Mouse (Mus musculus) hindbrain, embryonic 11.5 days (tissue): Measurements from ENCODE around the gene Klhl3. TPM values are rescaled to one million over a fixed set of nuclear protein-coding genes. Genes with fewer than 3 reads are reported as not detected.

Source experiments
- ATAC-seq: fragments of 200-750 bp; cut with Nextera tagmentation; 2 replicates; pipeline ENCODE4 v1.8.0; 2017; ENCODE audit warnings: mild to moderate bottlenecking, moderate TSS enrichment, moderate library complexity; ENCODE audit not compliant: low FRiP score
- DNase-seq: peaks from one replicate; pipeline ENCODE4 v3.0.0-alpha.2; 2015; ENCODE audit warnings: low spot score
- H3K27ac ChIP-seq: fragments of 300-500 bp; sonication (generic); 2 replicates; pipeline ENCODE4 v1.5.1; 2014; ENCODE audit warnings: mild to moderate bottlenecking, low read depth, low read length
- H3K27me3 ChIP-seq: fragments of 300-500 bp; sonication (generic); 2 replicates; pipeline ENCODE4 v1.6.1; 2014; ENCODE audit warnings: mild to moderate bottlenecking, low read length, moderate library complexity, mixed read lengths; ENCODE audit not compliant: control insufficient read depth, insufficient read depth
- H3K36me3 ChIP-seq: fragments of 300-500 bp; sonication (generic); 2 replicates; pipeline ENCODE4 v1.6.1; 2014; ENCODE audit warnings: mild to moderate bottlenecking, low read length, moderate library complexity, mixed read lengths; ENCODE audit not compliant: control insufficient read depth, insufficient read depth
- H3K4me1 ChIP-seq: fragments of 300-500 bp; sonication (generic); replicated peaks from 2 replicates; pipeline ENCODE4 v1.6.1; 2014; ENCODE audit warnings: low read length, mixed read lengths; ENCODE audit not compliant: control insufficient read depth, insufficient read depth
- H3K4me2 ChIP-seq: fragments of 300-500 bp; sonication (generic); replicated peaks from 2 replicates; pipeline ENCODE4 v1.6.1; 2014; ENCODE audit warnings: mild to moderate bottlenecking, low read depth, low read length
- H3K4me3 ChIP-seq: fragments of 300-500 bp; sonication (generic); 2 replicates; pipeline ENCODE4 v1.5.1; 2014; ENCODE audit warnings: low read depth, low read length
- H3K9ac ChIP-seq: fragments of 300-500 bp; sonication (generic); 2 replicates; pipeline ENCODE4 v1.6.1; 2014; ENCODE audit warnings: low read depth, low read length
- H3K9me3 ChIP-seq: fragments of 300-500 bp; sonication (generic); 2 replicates; pipeline ENCODE4 v1.6.1; 2016; ENCODE audit warnings: low read length; ENCODE audit not compliant: control insufficient read depth
- WGBS: fragments of 180-500 bp; shearing (Covaris S2); extraction: QIAGEN DNeasy Blood & Tissue Kit; methylation state at CpG from one replicate; pipeline ENCODE4 v1.1.7; 2014; 5-methylcytosine and 5-hydroxymethylcytosine counted together
- polyA plus RNA-seq: library from polyadenylated mRNA; unstranded; fragments of >200 nt; fragmentation: Nextera tagmentation; extraction: Ambion mirVana; gene quantifications from 2 replicates; pipeline ENCODE4 v1.2.1, GENCODE M21; 2014

Gene Klhl3
- polyA plus RNA-seq, 1 experiment from 2014 or later: 3.9 TPM

DNA sequence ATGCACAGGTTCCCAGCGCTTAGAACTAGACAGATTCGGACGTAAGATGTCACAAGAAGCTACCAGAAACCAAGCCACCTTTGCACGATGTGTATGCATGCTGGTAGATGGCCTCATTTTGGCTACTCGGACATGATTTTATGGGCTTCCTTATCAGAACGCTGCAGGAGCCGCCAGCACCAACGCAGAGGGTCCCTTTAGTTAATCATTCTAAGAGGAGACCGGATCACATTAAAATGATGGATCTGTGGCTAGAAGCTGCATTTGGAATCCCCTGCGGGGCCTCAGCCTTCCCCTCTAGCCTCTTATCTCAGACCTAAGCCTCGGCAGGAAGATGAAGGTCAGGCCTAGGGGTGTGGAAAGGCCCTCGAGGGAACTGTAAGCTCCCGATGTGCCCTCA, 117.5 kb downstream of the Klhl3 start:
- DNase-seq: no peak
- H3K4me1 ChIP-seq: no peaks in the 10 kb centered on the region
- H3K9ac ChIP-seq: no peak overlapping the region
- H3K9me3 ChIP-seq: no peaks in the 10 kb centered on the region
- ATAC-seq: no peak
- H3K36me3 ChIP-seq: no peaks in the 10 kb centered on the region
- no peak overlapping the region for H3K4me2 ChIP-seq
- no peaks in the 10 kb centered on the region for H3K27me3 ChIP-seq
- no peak overlapping the region for H3K4me3 ChIP-seq
- H3K27ac ChIP-seq: no peak overlapping the region
- WGBS: 71% methylated on average over 13 of the region's 13 CpGs

DNA sequence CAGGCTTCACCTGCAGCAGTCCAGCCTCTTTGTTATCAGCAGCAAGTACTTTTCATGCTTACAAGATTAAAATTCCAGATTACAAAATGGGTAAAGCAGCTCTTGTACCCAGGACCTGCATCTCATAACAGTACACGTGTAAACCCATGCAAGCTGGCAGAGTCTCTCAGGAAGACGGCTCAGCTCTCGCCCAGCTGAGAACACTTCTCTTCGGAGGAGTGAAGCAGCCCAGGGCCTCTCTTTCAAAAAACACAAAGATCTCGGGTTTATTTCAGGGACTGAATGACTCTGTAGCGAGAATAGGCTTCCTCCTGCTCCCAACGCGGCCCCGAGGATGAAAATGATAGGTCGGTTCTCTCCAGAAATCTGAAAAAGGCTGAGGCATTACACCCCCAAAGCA, 128.8 kb downstream of the Klhl3 start:
- DNase-seq (no peak), ATAC-seq (no peak)
- Histone ChIP-seq H3K4me3 (no peak overlapping the region), H3K27ac (no peak overlapping the region), H3K4me1 (no peaks in the 10 kb centered on the region), H3K9me3 (no peaks in the 10 kb centered on the region), H3K9ac (no peak overlapping the region), H3K36me3 (no peaks in the 10 kb centered on the region), H3K27me3 (no peaks in the 10 kb centered on the region), H3K4me2 (no peak overlapping the region)
- WGBS: 70% methylated on average over 10 of the region's 10 CpGs

DNA sequence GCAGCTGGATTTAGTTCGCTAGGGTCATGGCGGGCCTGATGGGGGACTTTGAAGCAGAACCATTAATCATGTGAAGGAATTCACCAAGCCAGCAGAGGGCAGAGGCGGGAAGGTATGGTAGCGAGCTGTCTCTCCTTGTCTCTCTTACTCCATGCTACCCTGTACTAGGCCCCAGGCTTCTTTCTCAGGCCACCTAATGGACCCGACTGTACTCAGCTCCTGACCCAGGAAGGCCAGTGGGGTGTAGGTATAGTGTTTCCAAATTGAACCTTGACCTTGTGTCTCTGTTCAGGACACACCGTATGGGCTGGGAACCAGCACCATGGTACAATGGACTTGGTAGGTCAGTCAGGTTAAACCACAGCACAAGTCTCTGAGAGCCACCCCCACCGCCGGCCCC, 129.2 kb downstream of the Klhl3 start:
- Histone ChIP-seq H3K4me3 (no peak overlapping the region), H3K36me3 (no peaks in the 10 kb centered on the region), H3K4me1 (no peaks in the 10 kb centered on the region), H3K27ac (no peak overlapping the region), H3K9me3 (no peaks in the 10 kb centered on the region), H3K27me3 (no peaks in the 10 kb centered on the region), H3K4me2 (no peak overlapping the region), H3K9ac (no peak overlapping the region)
- 63% methylated on average over 8 of the region's 8 CpGs for WGBS
- no peak for ATAC-seq
- DNase-seq: no peak

- whole genome bisulfite sequencing: 69% methylated on average over 11 of the region's 12 CpGs
- H3K27me3 ChIP-seq: no peaks in the 10 kb centered on the region
- no peak overlapping the region for H3K4me2 ChIP-seq
- no peaks in the 10 kb centered on the region for H3K4me1 ChIP-seq
- H3K4me3 ChIP-seq: no peak overlapping the region
- DNase-seq: no peak
- no peaks in the 10 kb centered on the region for H3K9me3 ChIP-seq
- H3K27ac ChIP-seq: no peak overlapping the region
- H3K36me3 ChIP-seq: no peaks in the 10 kb centered on the region
- no peak overlapping the region for H3K9ac ChIP-seq
- no peak for ATAC-seq
Measured at GRCm38 (mm10) chr13:57983330-57983729, 130.1 kb downstream of the Klhl3 start.

- H3K27me3 ChIP-seq: no peaks in the 10 kb centered on the region
- no peaks in the 10 kb centered on the region for H3K4me1 ChIP-seq
- 65% methylated on average over 11 of the region's 11 CpGs for WGBS
- H3K4me2 ChIP-seq: no peak overlapping the region
- no peak overlapping the region for H3K27ac ChIP-seq
- DNase-seq: no peak
- H3K9ac ChIP-seq: no peak overlapping the region
- H3K4me3 ChIP-seq: no peak overlapping the region
- H3K36me3 ChIP-seq: no peaks in the 10 kb centered on the region
- ATAC-seq: no peak
- no peaks in the 10 kb centered on the region for H3K9me3 ChIP-seq
Measured at GRCm38 (mm10) chr13:57982904-57983303, 130.5 kb downstream of the Klhl3 start.

GRCm38 (mm10) chr13:57980679-57981078, 132.7 kb downstream of the Klhl3 start:
- no peak overlapping the region for H3K4me3 ChIP-seq
- no peak for DNase-seq
- no peak overlapping the region for H3K4me2 ChIP-seq
- no peaks in the 10 kb centered on the region for H3K4me1 ChIP-seq
- H3K27me3 ChIP-seq: no peaks in the 10 kb centered on the region
- no peaks in the 10 kb centered on the region for H3K36me3 ChIP-seq
- no peak for ATAC-seq
- H3K9me3 ChIP-seq: no peaks in the 10 kb centered on the region
- no peak overlapping the region for H3K9ac ChIP-seq
- H3K27ac ChIP-seq: no peak overlapping the region
- WGBS: 69% methylated on average over 9 of the region's 9 CpGs

- Histone ChIP-seq H3K4me1 (no peaks in the 10 kb centered on the region), H3K4me3 (no peak overlapping the region), H3K9ac (no peak overlapping the region), H3K4me2 (no peak overlapping the region), H3K27ac (no peak overlapping the region), H3K9me3 (no peaks in the 10 kb centered on the region), H3K27me3 (no peaks in the 10 kb centered on the region), H3K36me3 (no peaks in the 10 kb centered on the region)
- DNase-seq (no peak), ATAC-seq (no peak)
- 58% methylated on average over 2 of the region's 2 CpGs for whole genome bisulfite sequencing
Measured at GRCm38 (mm10) chr13:57980071-57980470, 133.3 kb downstream of the Klhl3 start.

DNA sequence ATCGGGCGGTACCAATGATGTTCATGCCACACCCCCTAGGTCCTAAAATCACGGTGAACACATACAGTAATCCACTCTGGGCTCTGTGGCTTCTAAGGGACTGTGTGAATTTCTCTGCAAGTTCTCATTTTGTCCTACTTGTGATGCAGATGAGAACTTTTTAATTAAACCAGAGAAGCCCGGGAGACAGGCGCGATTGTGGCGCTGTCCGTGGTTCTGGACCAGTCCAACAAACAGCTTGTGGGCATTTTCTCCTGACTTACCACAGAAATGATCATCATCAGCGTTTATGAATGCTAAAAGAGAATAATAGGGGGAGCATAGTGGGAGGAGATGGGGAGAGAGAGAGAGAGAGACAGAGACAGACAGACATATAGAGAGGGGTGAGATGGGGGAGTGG, 134.5 kb downstream of the Klhl3 start:
- Histone ChIP-seq H3K27ac (no peak overlapping the region), H3K9me3 (no peaks in the 10 kb centered on the region), H3K9ac (no peak overlapping the region), H3K4me2 (no peak overlapping the region), H3K4me1 (no peaks in the 10 kb centered on the region), H3K4me3 (no peak overlapping the region), H3K36me3 (no peaks in the 10 kb centered on the region), H3K27me3 (no peaks in the 10 kb centered on the region)
- ATAC-seq (no peak), DNase-seq (no peak)
- WGBS: 24% methylated on average over 9 of the region's 9 CpGs

- Histone ChIP-seq H3K4me1 (no peaks in the 10 kb centered on the region), H3K27ac (no peak overlapping the region), H3K4me2 (no peak overlapping the region), H3K36me3 (no peaks in the 10 kb centered on the region), H3K27me3 (no peaks in the 10 kb centered on the region), H3K4me3 (no peak overlapping the region), H3K9ac (no peak overlapping the region), H3K9me3 (no peaks in the 10 kb centered on the region)
- ATAC-seq (no peak), DNase-seq (no peak)
- WGBS: 88% methylated on average over 6 of the region's 6 CpGs
Measured at GRCm38 (mm10) chr13:57977721-57978120, 135.7 kb downstream of the Klhl3 start.
